Mouse (Mus musculus) embryonic fibroblast, embryonic 13.5 days (primary cell): ENCODE measurements around the gene Podxl2.

Experiments
- CTCF ChIP-seq: IDR thresholded peaks from 2 replicates; pipeline ENCODE4 v1.5.1; 2011; ENCODE audit warnings: mild to moderate bottlenecking, control low read depth, low read length, moderate library complexity, borderline replicate concordance; ENCODE audit not compliant: insufficient read depth
- POLR2A ChIP-seq: IDR thresholded peaks from 2 replicates; pipeline ENCODE4 v1.6.1; 2011; ENCODE audit warnings: low read depth, mild to moderate bottlenecking, control low read depth, low read length, moderate library complexity

GRCm38 (mm10) chr6:88899628-88900027, 24.8 kb upstream of the Podxl2 start:
- no peak for TF ChIP-seq CTCF
- TF ChIP-seq POLR2A, result no peak
